Mouse (Mus musculus): ENCODE data around the gene Trim60. TPM values are rescaled to one million over a fixed set of nuclear protein-coding genes. Genes with fewer than 3 reads are reported as not detected.

Trim60 gene
- polyA plus RNA-seq (2014; fragmentation: Nextera tagmentation; extraction: Ambion mirVana) = not detected in 2 replicates

- H3K27me3 ChIP-seq (ENCODE audit: control insufficient read depth, insufficient read depth, low read length) = no peaks in the 10 kb centered on the region
Measured at GRCm38 (mm10) chr8:65018423-65018822, at the start of gene Trim60, which contains the start of gene Trim61. Gene Trim60, minus strand, starts transcription at chr8:65018584. Gene Trim61, minus strand, starts transcription at chr8:65018523.

GRCm38 (mm10) chr8:65067694-65068472 is 49.5 kb upstream of the Trim60 start:
- Histone ChIP-seq H3K36me3 (ENCODE audit: control insufficient read depth, insufficient read depth, low read length) (no peaks in the 10 kb centered on the region), H3K27me3 (ENCODE audit: control insufficient read depth, insufficient read depth, low read length) (no peaks in the 10 kb centered on the region), H3K9me3 (ENCODE audit: control insufficient read depth, low read length) (no peaks in the 10 kb centered on the region), H3K4me3 (ENCODE audit: low read length) (no peak overlapping the region), H3K4me2 (replicated peaks; ENCODE audit: low read depth, low read length) (no peak overlapping the region), H3K4me1 (ENCODE audit: control insufficient read depth, insufficient read depth, low read length) (no peaks in the 10 kb centered on the region), H3K27ac (ENCODE audit: low read depth, low read length) (no peak overlapping the region), H3K9ac (ENCODE audit: low read depth, low read length) (no peak overlapping the region)
- WGBS = 23% methylated on average over 10 of the region's 10 CpGs
- ATAC-seq (ENCODE audit: low FRiP score, low TSS enrichment) = no peak

More at GRCm38 (mm10) chr8:65018423-65018822, at the start of gene Trim60, which contains the start of gene Trim61:
- no peak within 1 kb of the TSS for H3K9ac ChIP-seq (ENCODE audit: low read depth, low read length)
- no peaks in the 10 kb centered on the region for H3K36me3 ChIP-seq (ENCODE audit: control insufficient read depth, insufficient read depth, low read length)
- no peaks in the 10 kb centered on the region for H3K9me3 ChIP-seq (ENCODE audit: control insufficient read depth, low read length)
- no peak within 1 kb of the TSS for H3K4me2 ChIP-seq (replicated peaks; ENCODE audit: low read depth, low read length)
- WGBS = 86% methylated on average over 8 of the region's 8 CpGs
- H3K4me3 ChIP-seq (ENCODE audit: low read length) = no peak within 1 kb of the TSS
- H3K4me1 ChIP-seq (ENCODE audit: control insufficient read depth, insufficient read depth, low read length) = no peaks in the 10 kb centered on the region
- ATAC-seq (ENCODE audit: low FRiP score, low TSS enrichment) = no peak
- H3K27ac ChIP-seq (ENCODE audit: low read depth, low read length) = no peak within 1 kb of the TSS

GRCm38 (mm10) chr8:65067031-65067430 is 48.6 kb upstream of the Trim60 start:
- Histone ChIP-seq H3K27me3 (ENCODE audit: control insufficient read depth, insufficient read depth, low read length) (no peaks in the 10 kb centered on the region), H3K36me3 (ENCODE audit: control insufficient read depth, insufficient read depth, low read length) (no peaks in the 10 kb centered on the region), H3K4me2 (replicated peaks; ENCODE audit: low read depth, low read length) (no peak overlapping the region), H3K9me3 (ENCODE audit: control insufficient read depth, low read length) (no peaks in the 10 kb centered on the region), H3K27ac (ENCODE audit: low read depth, low read length) (no peak overlapping the region), H3K9ac (ENCODE audit: low read depth, low read length) (no peak overlapping the region), H3K4me1 (ENCODE audit: control insufficient read depth, insufficient read depth, low read length) (no peaks in the 10 kb centered on the region), H3K4me3 (ENCODE audit: low read length) (no peak overlapping the region)
- no peak for ATAC-seq (ENCODE audit: low FRiP score, low TSS enrichment)
- WGBS = 92% methylated on average over 4 of the region's 4 CpGs

GRCm38 (mm10) chr8:65065622-65066021 is 47.2 kb upstream of the Trim60 start:
- no peak overlapping the region for H3K27ac ChIP-seq (ENCODE audit: low read depth, low read length)
- no peak overlapping the region for H3K4me3 ChIP-seq (ENCODE audit: low read length)
- H3K9me3 ChIP-seq (ENCODE audit: control insufficient read depth, low read length) = no peaks in the 10 kb centered on the region
- H3K9ac ChIP-seq (ENCODE audit: low read depth, low read length) = no peak overlapping the region
- H3K27me3 ChIP-seq (ENCODE audit: control insufficient read depth, insufficient read depth, low read length) = no peaks in the 10 kb centered on the region
- no peaks in the 10 kb centered on the region for H3K4me1 ChIP-seq (ENCODE audit: control insufficient read depth, insufficient read depth, low read length)
- no peak for ATAC-seq (ENCODE audit: low FRiP score, low TSS enrichment)
- no peak overlapping the region for H3K4me2 ChIP-seq (replicated peaks; ENCODE audit: low read depth, low read length)
- H3K36me3 ChIP-seq (ENCODE audit: control insufficient read depth, insufficient read depth, low read length) = no peaks in the 10 kb centered on the region
- 92% methylated on average over 3 of the region's 3 CpGs for WGBS

GRCm38 (mm10) chr8:65064071-65064470 is 45.7 kb upstream of the Trim60 start:
- Histone ChIP-seq H3K9me3 (ENCODE audit: control insufficient read depth, low read length) (no peaks in the 10 kb centered on the region), H3K27me3 (ENCODE audit: control insufficient read depth, insufficient read depth, low read length) (no peaks in the 10 kb centered on the region), H3K27ac (ENCODE audit: low read depth, low read length) (no peak overlapping the region), H3K9ac (ENCODE audit: low read depth, low read length) (no peak overlapping the region), H3K4me1 (ENCODE audit: control insufficient read depth, insufficient read depth, low read length) (no peaks in the 10 kb centered on the region), H3K36me3 (ENCODE audit: control insufficient read depth, insufficient read depth, low read length) (no peaks in the 10 kb centered on the region), H3K4me3 (ENCODE audit: low read length) (no peak overlapping the region), H3K4me2 (replicated peaks; ENCODE audit: low read depth, low read length) (no peak overlapping the region)
- WGBS = 37% methylated on average over 2 of the region's 2 CpGs
- peak; percentile 24; the same call in 1 of the 2 replicates for ATAC-seq (ENCODE audit: low FRiP score, low TSS enrichment)

GRCm38 (mm10) chr8:65062195-65062594 is 43.8 kb upstream of the Trim60 start:
- H3K36me3 ChIP-seq (ENCODE audit: control insufficient read depth, insufficient read depth, low read length) = no peaks in the 10 kb centered on the region
- no peak overlapping the region for H3K4me3 ChIP-seq (ENCODE audit: low read length)
- no peaks in the 10 kb centered on the region for H3K4me1 ChIP-seq (ENCODE audit: control insufficient read depth, insufficient read depth, low read length)
- no peak overlapping the region for H3K4me2 ChIP-seq (replicated peaks; ENCODE audit: low read depth, low read length)
- ATAC-seq (ENCODE audit: low FRiP score, low TSS enrichment) = no peak
- no peak overlapping the region for H3K9ac ChIP-seq (ENCODE audit: low read depth, low read length)
- 76% methylated on average over 4 of the region's 4 CpGs for WGBS
- H3K27me3 ChIP-seq (ENCODE audit: control insufficient read depth, insufficient read depth, low read length) = no peaks in the 10 kb centered on the region
- no peaks in the 10 kb centered on the region for H3K9me3 ChIP-seq (ENCODE audit: control insufficient read depth, low read length)
- no peak overlapping the region for H3K27ac ChIP-seq (ENCODE audit: low read depth, low read length)

- 90% methylated on average over 4 of the region's 4 CpGs for WGBS
- H3K27ac ChIP-seq (ENCODE audit: low read depth, low read length) = no peak overlapping the region
- H3K9me3 ChIP-seq (ENCODE audit: control insufficient read depth, low read length) = no peaks in the 10 kb centered on the region
- H3K9ac ChIP-seq (ENCODE audit: low read depth, low read length) = no peak overlapping the region
- H3K36me3 ChIP-seq (ENCODE audit: control insufficient read depth, insufficient read depth, low read length) = no peaks in the 10 kb centered on the region
- H3K4me2 ChIP-seq (replicated peaks; ENCODE audit: low read depth, low read length) = no peak overlapping the region
- H3K27me3 ChIP-seq (ENCODE audit: control insufficient read depth, insufficient read depth, low read length) = no peaks in the 10 kb centered on the region
- no peaks in the 10 kb centered on the region for H3K4me1 ChIP-seq (ENCODE audit: control insufficient read depth, insufficient read depth, low read length)
- H3K4me3 ChIP-seq (ENCODE audit: low read length) = no peak overlapping the region
- ATAC-seq (ENCODE audit: low FRiP score, low TSS enrichment) = no peak
Measured at GRCm38 (mm10) chr8:65056722-65057121, 38.3 kb upstream of the Trim60 start.

GRCm38 (mm10) chr8:65053968-65054367 is 35.6 kb upstream of the Trim60 start:
- H3K27ac ChIP-seq (ENCODE audit: low read depth, low read length) = no peak overlapping the region
- H3K9me3 ChIP-seq (ENCODE audit: control insufficient read depth, low read length) = 0 out of 2 replicates have a peak, but pooled peaks cover 2% of the 10 kb centered on the region
- H3K4me1 ChIP-seq (ENCODE audit: control insufficient read depth, insufficient read depth, low read length) = no peaks in the 10 kb centered on the region
- no peaks in the 10 kb centered on the region for H3K36me3 ChIP-seq (ENCODE audit: control insufficient read depth, insufficient read depth, low read length)
- no peak overlapping the region for H3K9ac ChIP-seq (ENCODE audit: low read depth, low read length)
- no peak overlapping the region for H3K4me2 ChIP-seq (replicated peaks; ENCODE audit: low read depth, low read length)
- no peaks in the 10 kb centered on the region for H3K27me3 ChIP-seq (ENCODE audit: control insufficient read depth, insufficient read depth, low read length)
- no peak for ATAC-seq (ENCODE audit: low FRiP score, low TSS enrichment)
- 54% methylated on average over 5 of the region's 5 CpGs for WGBS
- H3K4me3 ChIP-seq (ENCODE audit: low read length) = no peak overlapping the region

- Histone ChIP-seq H3K27ac (ENCODE audit: low read depth, low read length) (no peak overlapping the region), H3K9ac (ENCODE audit: low read depth, low read length) (no peak overlapping the region), H3K4me3 (ENCODE audit: low read length) (no peak overlapping the region), H3K4me1 (ENCODE audit: control insufficient read depth, insufficient read depth, low read length) (no peaks in the 10 kb centered on the region), H3K9me3 (ENCODE audit: control insufficient read depth, low read length) (0 out of 2 replicates have a peak, but pooled peaks cover 2% of the 10 kb centered on the region), H3K27me3 (ENCODE audit: control insufficient read depth, insufficient read depth, low read length) (no peaks in the 10 kb centered on the region), H3K4me2 (replicated peaks; ENCODE audit: low read depth, low read length) (no peak overlapping the region), H3K36me3 (ENCODE audit: control insufficient read depth, insufficient read depth, low read length) (no peaks in the 10 kb centered on the region)
- 62% methylated on average over 3 of the region's 3 CpGs for WGBS
- no peak for ATAC-seq (ENCODE audit: low FRiP score, low TSS enrichment)
Measured at GRCm38 (mm10) chr8:65053554-65053953, 35.2 kb upstream of the Trim60 start.

Data from kidney, embryonic 14.5 days (tissue).